Mouse (Mus musculus): ENCODE results near the gene Atp11c.

GRCm38 (mm10) chrX:60495308-60495707 is 97.2 kb downstream of the Atp11c start:
- TF ChIP-seq CTCF (IDR thresholded peaks at IDR 0.05) (no peak), EP300 (IDR thresholded peaks at IDR 0.05) (no peak)

All from lung, postnatal 0 days (tissue).